Mouse (Mus musculus): ENCODE data around the gene Tshz2.
"Not testable (repeated sequence)": the region's sequence is repeated elsewhere in the genome, so short reads cannot be mapped to it uniquely, and the experiment has no call there.

Gene Tshz2

DNA sequence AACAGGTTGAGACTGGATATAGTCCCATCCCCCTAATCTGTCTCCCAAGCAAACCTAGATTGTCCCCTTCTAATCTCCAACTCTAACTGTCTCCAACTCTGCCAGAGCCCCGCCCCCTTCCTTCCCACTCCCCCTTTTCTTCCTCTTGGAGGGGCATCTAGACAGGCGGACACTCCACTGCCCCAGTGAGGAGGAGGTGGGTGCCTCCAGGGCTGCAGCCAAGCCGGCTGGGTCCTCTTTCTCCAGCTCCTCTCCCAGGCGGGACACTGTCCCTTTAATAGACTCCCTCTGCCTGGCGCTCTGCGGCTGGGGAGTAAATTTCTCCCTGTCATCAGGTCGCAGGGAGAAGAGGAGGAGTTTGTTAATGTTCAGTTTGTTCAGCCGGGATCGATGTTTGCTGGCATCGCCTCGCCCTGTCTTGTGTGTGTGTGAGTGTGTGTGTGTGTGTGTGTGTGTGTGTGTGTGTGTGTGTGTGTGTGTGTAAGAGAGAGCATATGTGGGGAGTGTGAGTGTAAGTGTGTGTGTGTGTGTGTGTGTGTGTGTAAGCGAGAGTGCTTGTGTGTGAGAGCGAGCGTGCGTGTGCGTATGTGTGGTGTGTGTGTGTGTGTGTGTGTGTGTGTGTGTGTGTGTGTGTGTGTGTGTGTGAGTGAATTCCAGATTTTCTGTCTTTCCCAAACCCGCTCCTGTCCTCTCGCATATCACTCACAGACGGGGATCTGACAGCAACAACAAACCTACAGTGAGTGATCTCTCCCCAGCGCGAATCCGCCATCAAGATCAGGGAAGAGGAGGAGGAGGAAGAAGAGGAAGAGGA, at the start of gene Tshz2:
Gene Tshz2 (plus strand): TSS at position 676 of the 814 bp plus-strand sequence.
- peak; percentile 53 for DNase-seq (ENCODE audit: low read depth, low spot score)

GRCm38 (mm10) chr2:169583476-169583875, 49.3 kb upstream of the Tshz2 start:
- DNase-seq (ENCODE audit: low read depth, low spot score), result no peak

DNA sequence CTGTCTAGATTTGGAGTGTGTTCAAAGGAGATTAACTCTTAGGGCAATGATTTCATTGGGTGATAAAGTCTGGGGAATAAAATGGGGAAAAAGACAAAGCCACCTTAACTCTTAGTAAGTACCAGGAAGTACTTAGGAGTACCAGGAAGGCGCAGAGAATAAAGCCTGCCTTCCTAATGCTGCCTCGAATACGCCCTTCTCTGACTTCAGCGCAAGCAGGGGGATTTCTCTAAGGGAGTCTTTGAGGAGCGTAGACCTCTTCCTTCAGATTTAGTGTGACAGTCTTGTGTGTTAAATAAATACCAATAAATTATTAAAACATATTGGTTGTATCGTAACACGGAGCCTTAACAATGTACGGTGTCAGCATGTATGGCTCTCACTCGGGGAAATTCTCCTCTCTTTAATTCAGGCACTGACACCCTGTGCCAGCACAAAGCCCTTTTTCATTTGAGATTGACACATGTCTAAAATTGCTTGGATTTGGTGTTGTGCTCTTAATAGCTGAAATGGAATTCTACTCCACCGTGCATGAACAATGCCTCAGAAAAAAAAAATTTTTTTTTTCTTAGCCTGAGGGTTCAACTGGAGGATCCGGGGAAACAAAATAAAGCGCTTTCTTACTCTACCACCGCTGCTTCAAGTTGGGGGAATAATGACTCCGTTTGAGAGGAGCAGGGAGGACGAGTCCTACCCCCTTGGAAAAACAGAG, 47.9 kb upstream of the Tshz2 start:
- no peak for DNase-seq (ENCODE audit: low read depth, low spot score)

GRCm38 (mm10) chr2:169585631-169586285, 47.1 kb upstream of the Tshz2 start:
- DNase-seq (ENCODE audit: low read depth, low spot score), result no peak

DNA sequence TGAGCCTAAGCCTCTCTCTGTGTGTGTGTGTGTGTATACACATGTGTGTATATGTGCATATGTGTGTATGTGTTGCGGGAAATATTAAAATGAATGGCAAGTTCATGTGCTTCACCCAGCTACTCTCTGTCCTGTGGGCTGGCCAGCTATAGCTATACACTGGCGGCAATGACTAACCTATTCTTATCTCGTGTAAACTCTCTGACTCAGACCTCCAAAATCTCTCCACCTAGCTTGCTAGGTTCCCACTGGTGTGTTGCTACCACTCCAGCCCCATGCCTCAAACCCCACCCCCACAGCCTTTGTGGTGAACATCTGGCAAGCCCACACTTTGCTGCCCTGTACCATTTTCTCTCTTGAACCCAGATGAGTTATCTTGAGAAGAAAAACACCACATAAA, 46.1 kb upstream of the Tshz2 start:
- no peak for DNase-seq (ENCODE audit: low read depth, low spot score)

DNA sequence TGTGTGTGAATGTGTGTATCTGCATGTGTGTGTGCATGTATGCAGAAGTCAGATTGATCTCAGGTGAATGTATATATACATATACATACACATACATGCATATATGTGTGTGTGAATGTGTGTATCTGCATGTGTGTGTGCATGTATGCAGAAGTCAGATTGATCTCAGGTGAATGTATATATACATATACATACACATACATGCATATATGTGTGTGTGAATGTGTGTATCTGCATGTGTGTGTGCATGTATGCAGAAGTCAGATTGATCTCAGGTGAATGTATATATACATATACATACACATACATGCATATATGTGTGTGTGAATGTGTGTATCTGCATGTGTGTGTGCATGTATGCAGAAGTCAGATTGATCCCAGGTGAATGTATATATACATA, 45.2 kb upstream of the Tshz2 start, which contains the start of gene Gm11011:
Gene Gm11011 (minus strand): TSS at position 101 of the 400 bp plus-strand sequence.
- not testable (repeated sequence) for DNase-seq (ENCODE audit: low read depth, low spot score)

DNA sequence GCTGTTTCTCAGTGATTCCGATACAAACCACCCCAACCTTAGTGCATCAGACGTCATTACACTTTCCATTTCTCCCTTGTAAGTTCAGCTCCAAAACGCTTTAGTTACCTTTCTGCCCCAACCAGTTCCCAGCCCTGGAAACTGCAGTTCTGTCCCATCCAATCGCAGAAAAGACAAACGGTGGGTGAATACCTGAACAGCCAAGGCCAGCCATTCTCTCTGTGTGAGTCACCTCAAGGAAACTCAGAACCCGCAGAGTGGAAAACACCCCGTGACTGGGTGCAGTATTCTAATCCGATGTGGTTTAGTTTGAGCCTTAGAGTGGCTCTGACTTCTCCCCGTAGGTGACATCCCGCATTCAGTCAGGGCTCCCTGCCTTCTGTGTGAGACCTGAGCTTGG, 43.1 kb upstream of the Tshz2 start:
- no peak for DNase-seq (ENCODE audit: low read depth, low spot score)

DNA sequence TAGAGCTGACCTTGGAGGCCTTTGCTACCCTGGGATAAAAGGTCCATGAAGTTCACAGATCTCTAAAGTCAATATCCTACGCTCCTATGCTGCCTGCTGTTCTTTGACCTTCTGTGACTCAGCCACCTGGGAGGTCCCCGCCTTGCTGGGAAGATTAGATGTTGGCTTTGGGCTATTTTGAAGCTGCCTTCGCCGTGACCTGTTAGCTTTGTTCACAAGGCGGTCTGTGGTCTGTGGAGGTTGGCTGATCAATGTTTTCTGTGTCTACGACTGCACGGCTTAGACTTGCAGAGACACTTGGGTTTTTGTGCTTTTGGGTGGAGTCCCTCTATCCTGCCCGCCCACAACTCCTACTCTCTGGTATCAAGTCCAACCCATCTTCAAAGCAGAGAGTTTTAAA, 42.4 kb upstream of the Tshz2 start:
- no peak for DNase-seq (ENCODE audit: low read depth, low spot score)

- no peak for DNase-seq (ENCODE audit: low read depth, low spot score)
Observed at GRCm38 (mm10) chr2:169593742-169594141, 39.1 kb upstream of the Tshz2 start.

- DNase-seq (ENCODE audit: low read depth, low spot score), result no peak
Observed at GRCm38 (mm10) chr2:169597357-169597756, 35.5 kb upstream of the Tshz2 start.

GRCm38 (mm10) chr2:169597971-169598370, 34.8 kb upstream of the Tshz2 start:
- DNase-seq (ENCODE audit: low read depth, low spot score), result no peak

- peak; percentile 58 for DNase-seq (ENCODE audit: low read depth, low spot score)
Observed at GRCm38 (mm10) chr2:169599591-169599990, 33.2 kb upstream of the Tshz2 start.

DNA sequence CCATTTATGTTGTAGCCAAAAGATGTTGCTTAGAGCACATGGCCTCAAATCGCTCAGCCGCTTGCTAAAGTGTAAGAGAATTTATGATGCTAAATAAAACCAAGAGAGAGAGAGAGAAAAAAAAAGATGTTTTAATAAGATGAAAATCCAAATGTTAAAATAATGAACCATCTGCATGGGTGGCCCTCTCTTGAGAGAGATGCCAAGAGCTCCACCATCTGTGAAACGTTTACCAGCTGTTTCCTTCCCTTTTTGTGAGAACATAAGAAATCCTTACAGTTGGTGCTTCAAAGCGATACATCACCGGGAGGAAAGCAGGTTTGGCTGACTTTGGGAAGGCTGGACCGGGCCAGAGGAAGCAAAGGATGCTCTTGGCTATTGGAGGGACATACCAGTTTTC, 32.6 kb upstream of the Tshz2 start:
- DNase-seq (ENCODE audit: low read depth, low spot score), result peak; percentile 90

DNA sequence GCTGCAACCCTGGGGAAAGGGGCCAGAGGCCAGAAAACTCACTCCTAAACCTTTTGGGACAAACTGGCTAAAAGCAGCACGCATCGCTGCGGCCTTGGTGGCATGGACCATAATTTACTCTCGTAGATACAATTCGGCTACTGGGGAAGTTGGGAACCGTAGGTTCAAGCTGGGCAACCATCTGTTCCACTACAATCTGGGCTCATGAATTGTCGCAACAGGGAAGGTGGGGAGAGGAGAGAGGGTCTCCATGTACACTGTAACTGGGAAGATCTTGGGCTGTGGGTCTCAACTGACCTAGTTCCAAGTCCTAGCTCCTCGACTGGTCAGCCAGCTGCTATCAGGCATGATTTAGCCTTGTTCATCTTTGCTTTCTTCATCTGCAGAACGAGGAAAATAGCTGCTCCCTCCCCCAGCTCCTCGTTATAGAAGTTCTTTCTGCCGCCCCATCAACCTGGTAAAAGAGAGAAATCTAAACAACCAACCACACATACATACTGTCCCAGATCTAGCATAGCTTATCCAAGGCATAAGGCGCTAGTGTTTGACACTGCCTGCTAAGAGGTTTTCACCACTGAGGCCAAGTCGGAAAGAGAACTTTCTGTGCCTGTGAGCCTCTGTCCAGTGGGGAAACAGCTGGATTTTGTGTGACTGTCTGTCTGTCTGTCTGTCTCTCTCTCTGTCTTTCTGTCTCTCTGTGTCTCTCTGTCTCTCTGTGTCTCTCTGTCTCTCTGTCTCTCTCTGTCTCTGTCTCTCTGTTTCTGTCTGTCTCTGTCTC, 25.7 kb upstream of the Tshz2 start:
- DNase-seq (ENCODE audit: low read depth, low spot score), result peak; percentile 52

- no peak for DNase-seq (ENCODE audit: low read depth, low spot score)
Observed at GRCm38 (mm10) chr2:169607787-169608186, 25.0 kb upstream of the Tshz2 start.

- no peak for DNase-seq (ENCODE audit: low read depth, low spot score)
Observed at GRCm38 (mm10) chr2:169609956-169610355, 22.9 kb upstream of the Tshz2 start.

- DNase-seq (ENCODE audit: low read depth, low spot score), result no peak
Observed at GRCm38 (mm10) chr2:169610882-169611281, 21.9 kb upstream of the Tshz2 start.

- no peak for DNase-seq (ENCODE audit: low read depth, low spot score)
Observed at GRCm38 (mm10) chr2:169611557-169611956, 21.3 kb upstream of the Tshz2 start.

- DNase-seq (ENCODE audit: low read depth, low spot score), result no peak
Observed at GRCm38 (mm10) chr2:169614683-169615082, 18.1 kb upstream of the Tshz2 start.

GRCm38 (mm10) chr2:169615998-169616397, 16.8 kb upstream of the Tshz2 start:
- DNase-seq (ENCODE audit: low read depth, low spot score), result no peak

DNA sequence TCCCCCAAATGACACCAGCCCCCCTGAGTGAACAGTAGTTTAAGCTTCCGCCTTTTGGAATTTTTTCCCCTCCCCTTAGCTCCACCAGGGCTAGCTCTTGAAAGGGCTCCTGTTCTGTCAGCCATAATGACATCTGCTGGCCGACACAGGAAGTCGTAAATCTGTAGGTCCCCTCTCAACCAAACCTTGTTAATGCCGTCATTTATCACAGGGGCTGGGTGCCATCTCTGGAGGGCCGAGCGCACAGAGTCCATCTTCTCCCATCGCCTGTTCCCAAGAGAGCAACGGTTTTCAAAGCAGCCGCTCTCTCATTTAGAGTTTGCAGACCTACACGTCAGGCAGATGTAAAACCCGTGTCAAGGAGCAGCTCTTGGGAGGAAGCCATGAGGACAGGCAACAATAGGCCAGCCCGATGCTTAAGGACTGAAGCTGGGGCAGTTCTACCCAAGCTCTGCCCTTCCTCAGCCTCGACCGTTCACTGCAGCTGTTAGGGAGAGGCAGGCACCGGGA, 11.6 kb upstream of the Tshz2 start:
- DNase-seq (ENCODE audit: low read depth, low spot score), result peak; percentile 51
